Mouse (Mus musculus) liver, adult 2 months (tissue): ENCODE measurements around the gene Grik3. TPM values are rescaled to one million over a fixed set of nuclear protein-coding genes. Genes with fewer than 3 reads are reported as not detected.

Experiments used
- DNase-seq: peaks from one replicate; pipeline ENCODE4 v3.0.0-alpha.2; 2011; ENCODE audit warnings: low read depth, low spot score; ENCODE audit errors: extremely low read depth
- H3K27ac ChIP-seq: fragments of 200-500 bp; replicated peaks from 2 replicates; pipeline ENCODE4 v1.5.1; 2012; ENCODE audit warnings: low read depth, mild to moderate bottlenecking, control low read depth, inconsistent platforms, low read length; ENCODE audit not compliant: insufficient read depth
- H3K27me3 ChIP-seq: fragments of 200-500 bp; 2 replicates; pipeline ENCODE4 v1.6.1; 2012; ENCODE audit warnings: mild to moderate bottlenecking, moderate library complexity, low read length, inconsistent platforms; ENCODE audit not compliant: control insufficient read depth, insufficient read depth
- H3K36me3 ChIP-seq: fragments of 200-500 bp; 2 replicates; pipeline ENCODE4 v1.6.1; 2012; ENCODE audit warnings: low read length, inconsistent platforms; ENCODE audit not compliant: control insufficient read depth, insufficient read depth
- H3K4me1 ChIP-seq: fragments of 200-500 bp; 2 replicates; pipeline ENCODE4 v1.6.1; 2011; ENCODE audit warnings: low read length; ENCODE audit not compliant: control insufficient read depth, insufficient read depth
- H3K4me3 ChIP-seq: fragments of 200-500 bp; 2 replicates; pipeline ENCODE4 v1.5.1; 2011; ENCODE audit warnings: low read depth, mild to moderate bottlenecking, control low read depth, low read length, moderate library complexity; ENCODE audit not compliant: insufficient read depth
- H3K79me2 ChIP-seq: fragments of 200-500 bp; 2 replicates; pipeline ENCODE4 v1.6.1; 2012; ENCODE audit warnings: inconsistent platforms, mild to moderate bottlenecking, low read length, moderate library complexity; ENCODE audit not compliant: control insufficient read depth, insufficient read depth
- H3K9ac ChIP-seq: fragments of 200-500 bp; 2 replicates; pipeline ENCODE4 v1.6.1; 2012; ENCODE audit warnings: low read depth, mild to moderate bottlenecking, control low read depth, inconsistent platforms, low read length
- CTCF ChIP-seq: fragments of 200-500 bp; IDR thresholded peaks from 2 replicates; pipeline ENCODE4 v1.5.1; 2011; ENCODE audit warnings: low read depth, low read length, control low read depth
- POLR2A ChIP-seq: fragments of 200-500 bp; IDR thresholded peaks from 2 replicates; pipeline ENCODE4 v1.6.1; 2011; ENCODE audit warnings: low read length, control low read depth; ENCODE audit not compliant: insufficient read depth; ENCODE audit errors: extremely low read depth
- WGBS: fragments of 180-500 bp; shearing (Covaris S2); methylation state at CpG from one replicate; pipeline ENCODE4 v1.1.7; 2018; 5-methylcytosine and 5-hydroxymethylcytosine counted together
- polyA plus RNA-seq: library from polyadenylated mRNA; depleted of rRNA; stranded (reverse); fragments of >200 nt; gene quantifications from 2 replicates; pipeline ENCODE4 v1.2.3, GENCODE M21; 2012
- total RNA-seq: library from RNA; depleted of rRNA; stranded (reverse); fragments of >200 nt; gene quantifications from 2 replicates; pipeline ENCODE4 v1.2.3, GENCODE M21; 2014

Gene Grik3
- total and polyA plus RNA-seq, 2 experiments = 0.04 TPM; not detected in 1

DNA sequence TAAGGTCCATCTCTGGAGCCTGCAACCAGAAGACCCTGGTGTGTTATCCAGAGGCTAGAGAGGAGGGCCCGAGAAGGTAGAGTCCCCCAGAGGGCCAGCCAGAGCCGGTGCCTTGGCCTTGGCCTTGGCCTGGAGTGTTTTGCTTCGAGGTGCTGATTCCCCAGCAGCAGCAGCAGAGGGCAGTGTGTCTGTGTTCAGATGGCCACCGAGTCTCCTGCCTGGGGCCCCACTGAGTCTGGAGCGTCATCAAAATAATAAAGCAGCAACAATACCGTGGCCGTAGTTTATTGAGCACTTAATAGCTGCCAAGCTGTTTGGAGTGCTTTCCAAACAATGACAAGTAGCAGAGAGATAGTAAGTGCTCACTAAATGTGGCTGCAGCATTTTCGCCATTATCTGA lies 5.0 kb downstream of the Grik3 start:
- H3K27me3 ChIP-seq = peaks cover 19% of the 10 kb centered on the region
- H3K9ac ChIP-seq = no peak overlapping the region
- no peak overlapping the region for H3K27ac ChIP-seq
- WGBS = 28% methylated on average over 8 of the region's 8 CpGs
- no peaks in the 10 kb centered on the region for H3K79me2 ChIP-seq
- H3K36me3 ChIP-seq = no peaks in the 10 kb centered on the region
- H3K4me1 ChIP-seq = no peaks in the 10 kb centered on the region
- no peak overlapping the region for H3K4me3 ChIP-seq
- no peak for DNase-seq
- TF ChIP-seq CTCF (no peak), POLR2A (no peak)

GRCm38 (mm10) chr4:125497001-125497400 lies 6.5 kb downstream of the Grik3 start:
- WGBS = 8% methylated on average over 1 of the region's 1 CpGs
- Histone ChIP-seq H3K27ac (no peak overlapping the region), H3K9ac (no peak overlapping the region), H3K4me1 (no peaks in the 10 kb centered on the region), H3K27me3 (peaks cover 8% of the 10 kb centered on the region), H3K79me2 (no peaks in the 10 kb centered on the region), H3K4me3 (no peak overlapping the region), H3K36me3 (no peaks in the 10 kb centered on the region)
- no peak for DNase-seq
- TF ChIP-seq CTCF = no peak
- no peak for TF ChIP-seq POLR2A

- Histone ChIP-seq H3K27ac (no peak overlapping the region), H3K27me3 (peaks cover 8% of the 10 kb centered on the region; the same call in 1 of the 2 replicates), H3K9ac (no peak overlapping the region), H3K4me3 (no peak overlapping the region), H3K79me2 (no peaks in the 10 kb centered on the region), H3K4me1 (no peaks in the 10 kb centered on the region), H3K36me3 (no peaks in the 10 kb centered on the region)
- TF ChIP-seq POLR2A = no peak
- DNase-seq = no peak
- WGBS = 43% methylated on average over 7 of the region's 7 CpGs
These were observed 7.0 kb downstream of the Grik3 start for GRCm38 (mm10) chr4:125497471-125497870.

- 32% methylated on average over 6 of the region's 6 CpGs for WGBS
- Histone ChIP-seq H3K27ac (no peak overlapping the region), H3K9ac (no peak overlapping the region), H3K4me1 (no peaks in the 10 kb centered on the region), H3K27me3 (0 out of 2 replicates have a peak, but pooled peaks cover 4% of the 10 kb centered on the region), H3K36me3 (no peaks in the 10 kb centered on the region), H3K79me2 (no peaks in the 10 kb centered on the region), H3K4me3 (no peak overlapping the region)
- TF ChIP-seq CTCF = no peak
- no peak for TF ChIP-seq POLR2A
- DNase-seq = no peak
These were observed 8.4 kb downstream of the Grik3 start for GRCm38 (mm10) chr4:125498866-125499265.

GRCm38 (mm10) chr4:125502861-125503260 lies 12.4 kb downstream of the Grik3 start:
- Histone ChIP-seq H3K4me1 (no peaks in the 10 kb centered on the region), H3K36me3 (no peaks in the 10 kb centered on the region), H3K27ac (no peak overlapping the region), H3K27me3 (no peaks in the 10 kb centered on the region), H3K9ac (no peak overlapping the region), H3K79me2 (no peaks in the 10 kb centered on the region), H3K4me3 (no peak overlapping the region)
- no peak for TF ChIP-seq CTCF
- DNase-seq = no peak
- 51% methylated on average over 8 of the region's 8 CpGs for WGBS

GRCm38 (mm10) chr4:125512434-125512833 lies 21.9 kb downstream of the Grik3 start:
- Histone ChIP-seq H3K79me2 (no peaks in the 10 kb centered on the region), H3K36me3 (no peaks in the 10 kb centered on the region), H3K4me1 (no peaks in the 10 kb centered on the region), H3K27ac (no peak overlapping the region), H3K27me3 (no peaks in the 10 kb centered on the region), H3K4me3 (no peak overlapping the region), H3K9ac (no peak overlapping the region)
- 67% methylated on average over 6 of the region's 6 CpGs for WGBS
- TF ChIP-seq POLR2A (no peak), CTCF (no peak)
- no peak for DNase-seq
